Mouse (Mus musculus): ENCODE data around the gene Flot1.

Gene Flot1

DNA sequence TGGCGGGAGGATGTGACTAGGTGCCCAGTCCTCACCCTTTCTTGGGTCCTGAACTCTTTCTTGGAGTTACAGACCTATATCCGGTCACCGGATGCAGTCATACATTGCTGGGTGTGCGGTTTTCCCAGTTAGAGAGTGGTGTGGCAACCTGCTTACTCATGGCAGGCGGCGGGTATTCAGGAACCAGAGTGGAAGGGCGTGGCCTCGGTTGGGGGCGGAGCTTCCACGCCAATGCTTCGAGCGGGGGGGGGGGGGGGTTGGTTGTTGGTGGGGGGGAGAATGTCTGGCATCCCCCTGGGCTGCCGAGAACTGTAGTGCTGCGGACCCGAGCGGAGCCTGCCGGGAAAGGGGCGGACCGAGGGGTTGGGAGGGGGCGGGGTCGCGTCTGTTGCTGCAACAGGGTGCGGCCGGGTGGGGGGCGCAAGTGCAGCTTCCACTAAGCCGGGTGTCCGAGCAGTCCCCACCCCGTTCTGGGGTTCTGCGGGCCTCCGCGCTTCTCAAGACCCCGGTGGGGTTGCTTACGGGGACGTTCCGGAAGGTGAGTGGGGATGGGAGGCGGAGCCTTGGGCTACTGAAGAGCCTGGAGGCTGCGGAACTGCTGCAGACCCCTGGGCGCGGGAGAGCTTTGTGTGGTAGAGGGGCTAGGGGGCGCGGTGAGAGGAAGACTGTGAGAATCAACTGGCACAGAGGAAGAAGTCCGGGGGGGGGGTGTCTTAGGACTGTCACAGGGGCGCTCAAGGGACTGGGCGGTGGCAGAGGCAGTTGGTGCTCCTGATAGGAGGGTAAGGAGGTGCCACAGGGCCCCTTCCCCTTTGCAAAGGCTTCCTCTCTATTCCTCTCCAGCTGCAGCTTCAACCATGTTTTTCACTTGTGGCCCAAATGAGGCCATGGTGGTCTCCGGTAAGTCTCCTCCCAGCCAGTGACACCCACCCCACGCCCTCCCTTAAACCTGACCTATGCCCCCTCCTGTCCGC, at the start of gene Flot1:
Gene Flot1, plus strand, starts transcription at position 267 of the 974 bp plus-strand sequence.
- DNase-seq (ENCODE audit: low spot score) = peak; percentile 79

DNA sequence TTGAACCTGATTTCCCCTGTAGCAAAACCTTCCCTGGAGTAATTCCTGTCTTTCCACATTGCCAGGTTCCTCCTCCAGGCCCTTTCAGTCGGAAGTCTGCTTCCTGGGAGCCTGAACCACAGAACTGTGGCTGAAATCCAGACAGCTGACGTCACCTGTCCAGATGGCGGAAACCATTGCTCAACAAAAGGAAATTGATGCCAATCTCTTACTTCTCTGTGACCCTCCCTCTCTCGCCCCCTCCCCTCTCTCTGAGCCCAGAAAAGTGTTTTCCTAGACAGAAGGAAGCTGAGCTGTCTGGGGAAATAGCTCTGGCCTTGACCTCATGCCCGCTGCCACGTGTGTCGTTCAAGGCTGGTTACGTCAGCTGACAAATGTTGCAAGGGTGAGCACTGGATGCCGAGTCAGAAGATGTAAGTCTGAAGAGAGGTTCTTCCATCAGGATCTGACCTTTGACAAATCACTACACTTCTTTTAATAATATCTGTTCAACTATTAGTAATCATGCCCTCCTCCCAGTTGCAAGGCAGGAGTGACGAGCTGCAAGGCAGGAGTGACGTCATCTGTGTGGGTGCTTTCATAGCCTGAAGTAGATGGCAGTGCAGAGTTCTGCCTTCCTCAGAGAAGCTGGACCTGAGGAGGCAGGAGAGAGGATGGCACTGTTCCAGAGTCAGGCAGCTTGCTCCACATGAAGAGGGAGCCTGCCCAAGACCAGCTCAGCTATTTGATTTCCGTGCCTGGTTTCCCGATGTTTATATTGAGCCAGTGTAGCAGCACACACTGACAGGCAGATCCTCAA, 46.0 kb upstream of the Flot1 start:
- DNase-seq (ENCODE audit: low spot score) = no peak

DNA sequence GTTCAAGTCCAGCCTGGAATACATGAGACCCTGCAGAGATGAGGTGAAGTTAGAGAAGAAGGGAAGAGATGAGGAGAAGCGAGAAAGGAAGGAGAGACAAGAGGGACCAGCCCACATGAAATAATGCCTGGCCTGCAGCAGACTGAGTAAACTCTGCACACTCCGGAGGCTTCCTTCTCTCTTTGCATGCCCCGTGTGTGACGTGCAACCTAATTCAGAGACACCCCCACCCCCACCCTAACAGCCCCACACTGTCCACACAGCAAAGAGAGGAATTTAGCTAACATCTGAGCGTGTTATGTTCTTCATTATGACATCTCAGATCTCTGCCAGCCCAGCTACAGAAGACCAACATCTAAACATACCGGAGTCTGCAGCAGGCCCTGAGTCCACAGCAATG, 44.1 kb upstream of the Flot1 start:
- DNase-seq (ENCODE audit: low spot score) = no peak

DNA sequence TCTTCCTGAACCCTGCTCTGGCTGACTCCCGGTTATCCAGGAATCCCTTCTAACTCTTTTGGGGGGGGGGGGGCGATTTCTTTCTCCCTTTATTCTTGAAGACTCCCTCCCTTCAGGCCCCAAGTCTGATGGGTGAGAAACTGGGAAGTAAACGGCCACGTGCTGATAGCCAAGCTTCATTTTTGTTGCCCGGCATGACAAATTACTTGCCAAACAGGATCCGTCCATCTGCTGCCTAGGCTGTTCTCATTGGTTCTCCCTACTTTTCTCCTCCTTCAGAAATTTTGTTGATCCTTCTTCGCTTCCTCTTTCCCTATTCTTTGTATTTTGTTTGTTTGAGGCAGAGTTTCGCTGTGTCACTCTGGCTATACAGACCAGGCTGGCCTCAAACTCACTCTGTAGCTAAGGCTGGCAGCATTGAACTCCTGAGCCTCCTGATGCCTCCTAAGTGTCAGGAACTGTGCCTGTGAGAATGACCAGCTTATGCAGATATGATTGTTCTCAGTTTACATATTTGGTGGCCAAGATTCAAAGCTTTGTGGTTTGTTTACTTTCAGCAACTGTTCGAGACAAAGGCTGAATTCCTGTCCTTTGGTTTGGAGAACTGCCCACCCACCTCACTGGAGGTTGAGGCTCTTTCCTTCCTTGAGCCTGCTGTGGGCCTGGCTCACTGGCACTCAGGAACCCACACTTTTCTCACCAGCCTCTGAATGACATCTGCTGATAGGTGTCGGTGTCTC, 43.4 kb upstream of the Flot1 start:
- no peak for DNase-seq (ENCODE audit: low spot score)

DNA sequence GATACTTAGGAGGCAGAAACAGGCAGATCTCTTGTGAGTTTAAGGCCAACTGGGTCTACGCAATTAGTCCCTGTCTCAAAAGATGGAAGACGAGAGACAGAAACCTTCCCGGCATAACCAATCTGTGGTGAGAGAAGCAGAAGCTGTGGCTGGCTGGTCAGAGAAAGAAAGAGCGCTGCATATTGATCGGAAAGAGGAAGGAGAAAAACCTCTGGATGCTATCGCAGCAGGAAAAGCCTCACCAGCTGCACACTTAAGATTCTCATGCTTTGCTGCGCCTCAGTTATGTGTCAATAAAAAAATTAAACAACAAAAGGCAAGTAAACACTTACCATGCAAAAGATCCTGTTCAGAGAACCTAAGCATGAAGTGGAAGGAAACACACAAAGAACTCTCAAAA, 42.7 kb upstream of the Flot1 start:
- no peak for DNase-seq (ENCODE audit: low spot score)

DNA sequence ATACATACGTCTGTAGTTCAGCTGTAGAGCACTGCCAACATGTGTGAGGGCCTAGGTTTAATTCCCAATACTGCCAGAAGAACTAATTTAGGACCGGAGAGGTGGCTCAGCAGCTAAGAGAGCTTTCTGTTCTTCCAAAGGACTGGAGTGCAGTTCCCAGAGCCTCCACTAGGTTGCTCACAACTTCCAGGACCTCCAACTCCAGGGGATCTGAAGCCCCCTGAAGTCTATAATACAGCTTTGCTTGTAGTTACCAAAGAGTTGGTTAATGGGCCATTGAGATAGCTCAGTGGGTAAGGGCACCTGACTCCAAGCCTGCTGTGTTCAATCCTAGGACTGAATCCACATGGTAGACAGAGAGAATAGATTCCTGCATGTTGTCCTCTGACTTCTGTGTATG, 40.6 kb upstream of the Flot1 start:
- DNase-seq (ENCODE audit: low spot score) = no peak

DNA sequence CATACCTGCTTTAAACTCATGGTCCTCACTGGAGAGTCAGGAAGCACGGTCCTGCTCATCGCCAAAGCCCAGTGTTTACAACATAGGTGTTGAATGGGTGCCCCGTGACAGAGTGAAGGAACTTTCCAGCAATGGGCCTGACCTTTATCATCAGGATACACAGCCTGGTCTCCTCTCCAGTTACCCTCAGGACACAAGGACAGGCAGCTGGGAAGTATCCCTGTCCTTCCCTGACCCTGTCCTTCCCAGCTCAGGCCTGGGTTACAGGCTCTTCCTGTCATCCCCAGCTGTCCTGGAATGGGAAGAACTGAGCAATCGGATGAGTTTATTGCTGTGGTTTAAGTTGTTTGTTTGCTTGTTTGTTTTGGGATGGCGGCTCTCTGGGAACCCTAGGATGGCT, 40.1 kb upstream of the Flot1 start:
- DNase-seq (ENCODE audit: low spot score) = no peak

DNA sequence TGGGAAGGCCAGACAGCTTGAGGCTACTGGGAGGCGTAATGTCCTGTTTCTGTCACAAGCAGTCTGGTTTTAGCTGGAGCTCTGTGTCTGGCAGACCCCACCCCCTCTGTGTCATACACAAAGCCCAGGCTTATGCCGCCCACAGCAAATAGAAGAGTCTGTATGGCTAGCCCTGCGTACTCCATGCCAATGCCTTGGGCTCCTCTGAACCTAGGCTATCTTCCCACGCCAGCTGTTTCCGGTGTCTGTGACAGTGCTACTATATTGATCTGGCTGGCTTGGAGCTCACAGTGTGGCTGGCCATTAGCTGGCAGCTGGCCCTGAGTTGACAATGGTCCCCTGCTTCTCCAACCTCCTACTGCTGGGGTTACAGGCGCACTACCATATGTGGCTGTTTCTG, 39.1 kb upstream of the Flot1 start:
- DNase-seq (ENCODE audit: low spot score) = no peak

DNA sequence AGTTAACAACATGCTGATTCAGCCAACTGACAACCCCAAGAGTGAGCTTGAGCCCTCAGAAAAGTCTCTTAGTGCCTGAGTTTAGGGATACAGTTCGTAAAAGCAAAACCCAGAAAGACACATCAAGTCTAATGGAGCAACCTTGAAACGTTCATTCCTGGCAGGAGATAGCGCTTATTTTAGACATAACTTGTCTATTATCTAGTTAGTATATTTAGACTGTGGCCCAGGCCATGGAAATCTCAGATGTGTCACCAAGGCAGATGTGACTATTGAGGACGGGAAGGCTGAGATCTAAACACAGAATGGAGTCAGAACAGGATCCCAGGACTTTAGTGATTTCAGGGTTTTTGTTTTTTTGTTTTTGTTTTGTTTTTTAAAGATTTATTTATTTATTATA, 37.9 kb upstream of the Flot1 start:
- DNase-seq (ENCODE audit: low spot score) = no peak

DNA sequence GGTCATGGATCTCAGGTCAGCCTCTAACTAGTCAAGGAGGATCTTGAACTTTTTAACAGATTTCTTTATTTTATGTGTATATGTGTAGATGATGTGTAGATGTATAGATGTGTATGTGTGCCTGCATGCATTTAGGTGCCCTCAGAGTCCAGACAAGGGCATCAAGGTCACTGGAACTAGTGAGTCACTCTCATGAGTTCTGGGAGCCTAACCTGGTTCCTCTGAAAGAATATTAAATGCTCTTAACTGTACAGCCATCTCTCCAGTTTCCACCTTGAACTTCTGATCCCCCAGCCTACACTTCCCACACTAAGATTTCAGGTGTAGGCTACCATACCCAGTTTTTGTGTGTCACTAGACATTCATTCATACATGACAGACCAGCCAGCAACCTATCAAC, 35.5 kb upstream of the Flot1 start:
- DNase-seq (ENCODE audit: low spot score) = no peak

DNA sequence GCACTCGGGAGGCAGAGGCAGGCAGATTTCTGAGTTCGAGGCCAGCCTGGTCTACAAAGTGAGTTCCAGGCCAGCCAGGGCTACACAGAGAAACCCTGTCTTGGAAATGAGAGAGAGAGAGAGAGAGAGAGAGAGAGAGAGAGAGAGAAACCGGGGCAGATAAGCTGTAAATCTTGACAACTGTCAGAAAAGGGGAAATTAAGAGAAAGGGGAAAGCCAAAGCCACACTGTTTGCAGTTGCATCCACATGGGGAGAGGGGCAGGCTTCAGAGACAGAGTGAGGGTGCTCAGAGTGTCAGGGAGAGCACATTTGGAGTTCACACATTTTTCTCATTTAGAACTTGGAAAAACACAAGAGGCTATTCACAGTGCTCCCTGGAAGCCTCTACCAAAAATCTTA, 35.0 kb upstream of the Flot1 start:
- no peak for DNase-seq (ENCODE audit: low spot score)

DNA sequence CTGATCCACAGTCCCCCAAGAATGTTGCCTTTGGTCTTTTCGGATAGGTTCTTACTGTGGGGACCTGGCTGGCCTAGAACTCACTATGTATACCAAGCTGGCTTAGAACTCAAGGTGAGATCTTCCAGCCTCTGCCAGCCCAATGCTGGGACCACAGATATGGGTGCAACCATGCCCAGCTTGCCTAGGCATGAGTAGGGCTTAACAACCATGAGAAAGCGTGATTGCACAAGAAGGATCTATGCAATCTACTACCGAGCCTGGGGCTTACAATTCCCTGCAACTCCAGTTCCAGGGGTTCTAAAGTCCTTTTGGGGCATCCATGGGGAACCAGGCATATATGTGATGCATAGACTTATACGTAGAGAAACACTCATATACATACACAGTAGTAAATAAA, 32.1 kb upstream of the Flot1 start:
- no peak for DNase-seq (ENCODE audit: low spot score)

DNA sequence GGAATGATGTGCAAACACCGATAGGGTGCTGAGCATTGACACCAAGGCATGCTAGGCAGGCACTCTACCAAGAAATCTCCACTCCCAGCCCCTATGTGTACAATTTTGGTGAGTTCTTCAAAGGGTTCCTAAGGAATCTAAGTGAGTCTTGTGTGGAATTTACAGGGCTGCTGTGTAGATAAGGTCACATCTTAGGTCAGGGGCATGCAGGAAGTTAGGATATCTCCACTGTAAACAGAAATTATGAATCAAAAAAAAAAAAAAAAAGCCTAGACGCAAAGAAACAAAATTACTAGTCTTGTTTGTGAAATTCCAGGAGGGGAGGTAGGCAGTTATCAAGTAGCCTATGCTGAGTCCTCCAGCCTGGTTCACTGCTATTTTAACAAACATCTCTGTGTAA, 30.2 kb upstream of the Flot1 start:
- DNase-seq (ENCODE audit: low spot score) = no peak

DNA sequence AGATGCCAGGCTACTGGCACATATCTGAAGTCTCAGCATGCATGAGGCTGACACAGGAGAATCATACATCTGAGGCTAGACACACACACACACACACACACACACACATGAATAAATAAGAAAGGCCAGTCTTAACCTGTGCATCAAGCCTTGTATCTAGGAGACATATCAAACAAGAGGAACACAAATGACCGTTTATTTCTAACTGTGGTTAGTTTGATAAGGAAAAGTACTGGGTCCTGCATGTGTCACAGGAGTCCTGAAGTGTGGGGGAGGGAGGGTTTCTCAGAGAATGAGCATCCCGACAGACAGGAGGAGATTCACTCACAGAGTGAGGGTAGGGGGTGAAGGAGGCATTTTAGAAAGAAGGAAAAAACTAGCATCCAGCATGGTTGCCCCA, 27.9 kb upstream of the Flot1 start:
- DNase-seq (ENCODE audit: low spot score) = no peak

DNA sequence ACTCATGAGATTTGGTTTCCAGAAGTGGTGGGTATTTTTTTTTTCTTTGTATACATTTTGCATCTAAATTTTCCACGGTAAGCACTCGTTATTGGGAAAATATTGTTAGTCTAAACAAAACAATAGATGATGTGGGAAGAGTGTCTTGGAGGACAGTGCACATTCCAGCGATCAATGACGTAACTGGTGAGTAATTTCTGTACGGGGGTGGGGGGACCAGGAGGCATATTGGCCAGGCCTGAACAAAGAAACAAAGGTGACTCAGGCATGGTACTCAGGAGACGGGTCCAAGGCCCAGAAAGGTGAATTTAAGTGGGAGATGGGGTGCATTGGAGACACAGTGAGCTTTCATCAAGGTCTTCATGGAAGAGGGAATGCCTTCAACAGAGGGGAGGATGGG, 27.4 kb upstream of the Flot1 start:
- no peak for DNase-seq (ENCODE audit: low spot score)

DNA sequence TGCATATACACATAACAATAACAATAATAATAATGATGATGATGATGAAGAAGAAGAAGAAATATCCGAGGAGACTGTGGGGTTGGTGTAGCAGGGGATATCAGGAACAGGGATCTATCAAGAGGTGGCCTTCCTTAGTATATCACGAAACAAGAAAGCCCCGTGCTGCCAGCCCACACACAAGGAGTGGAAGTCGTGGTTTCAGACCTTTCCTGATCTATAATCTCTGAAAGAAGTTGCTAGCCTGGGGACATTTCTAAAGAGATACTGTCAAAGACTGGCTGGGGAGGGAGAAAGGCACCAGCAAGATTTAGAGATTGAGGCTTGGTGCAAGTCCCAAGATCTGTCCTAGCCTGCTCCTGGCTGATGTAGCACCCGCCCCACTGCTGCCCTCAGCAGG, 26.2 kb upstream of the Flot1 start:
- DNase-seq (ENCODE audit: low spot score) = no peak

DNA sequence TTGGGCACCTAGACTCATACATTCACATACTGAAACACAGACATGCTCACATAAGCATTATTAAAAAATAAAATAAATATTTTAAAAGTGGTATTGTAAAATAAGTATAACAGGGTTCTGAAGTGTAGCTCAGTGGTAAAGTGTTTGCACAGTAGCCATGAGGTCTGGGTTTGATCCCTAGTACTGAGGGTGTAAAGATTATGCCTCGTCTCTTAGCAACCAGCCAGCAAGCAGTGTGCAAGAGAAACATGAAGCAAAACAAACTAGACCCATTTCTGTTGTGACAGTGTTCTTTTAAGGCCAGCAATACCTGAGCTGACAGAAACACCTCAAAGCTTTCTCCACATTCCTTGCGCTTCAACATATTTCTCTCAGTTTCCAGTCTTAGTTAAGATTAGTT, 22.1 kb upstream of the Flot1 start:
- no peak for DNase-seq (ENCODE audit: low spot score)

DNA sequence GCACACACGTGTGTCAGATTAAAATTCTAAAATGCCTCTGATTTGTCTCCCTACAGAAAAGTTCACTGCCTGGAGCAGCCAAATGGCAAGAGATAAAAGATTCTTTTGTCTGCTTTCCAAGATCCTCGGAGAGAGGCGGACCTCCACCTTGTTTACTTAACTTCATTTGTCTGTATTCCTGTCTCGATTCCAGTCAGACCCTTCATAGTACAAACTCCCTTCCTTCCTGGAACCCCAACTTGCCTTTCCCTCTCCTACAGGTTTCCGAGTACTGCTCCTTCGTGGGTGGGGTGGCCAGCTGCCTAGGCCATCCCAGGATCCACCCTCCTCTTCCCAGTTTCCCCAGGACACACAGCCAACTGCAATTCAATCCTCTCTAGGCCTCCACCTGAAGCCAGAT, 20.0 kb upstream of the Flot1 start:
- DNase-seq (ENCODE audit: low spot score) = no peak

DNA sequence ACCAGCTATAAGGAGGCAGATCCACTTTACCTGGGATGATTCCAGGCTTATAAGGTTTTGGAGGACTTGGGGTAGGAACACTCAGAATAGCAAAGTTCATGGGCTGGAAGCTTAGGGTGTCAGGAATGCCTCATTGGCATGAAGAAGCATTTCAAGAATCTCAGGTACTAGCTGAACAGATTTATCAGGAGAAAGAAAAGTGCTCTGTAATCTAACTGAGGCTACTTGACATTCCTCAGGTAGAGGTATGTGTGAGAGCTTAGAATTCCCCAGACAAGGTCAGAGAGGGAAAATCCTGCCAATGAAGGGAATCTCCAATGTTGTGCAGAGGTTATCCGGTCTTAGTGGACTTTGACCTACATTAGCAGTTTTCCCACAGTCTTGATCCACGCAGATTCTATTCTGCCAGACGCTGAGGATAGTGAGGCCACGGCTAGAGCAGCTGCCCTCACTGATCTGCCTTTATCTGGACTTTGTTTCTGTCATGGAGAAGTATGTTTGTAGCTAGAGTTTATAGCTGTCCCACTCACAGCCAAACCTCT, 19.1 kb upstream of the Flot1 start:
- DNase-seq (ENCODE audit: low spot score) = no peak

DNA sequence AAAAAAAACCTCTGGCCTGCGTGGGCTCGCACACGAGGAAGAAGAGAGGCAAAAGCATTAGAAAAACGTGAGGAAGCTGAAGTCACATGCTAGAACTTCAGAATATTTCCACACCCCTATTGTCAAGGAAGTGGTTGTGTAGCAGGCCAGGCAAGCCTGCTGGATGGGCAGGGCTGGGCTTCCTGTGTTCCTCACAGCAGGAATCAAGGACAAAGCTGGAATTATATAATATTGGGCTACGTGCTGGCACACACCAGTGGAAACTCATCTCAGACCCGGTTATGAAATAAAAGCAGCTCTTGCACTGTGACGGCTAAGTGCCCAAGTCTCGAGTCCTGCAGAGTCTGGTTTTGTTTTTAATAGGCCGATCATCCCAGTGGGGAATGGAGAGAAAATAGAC, 15.0 kb upstream of the Flot1 start:
- no peak for DNase-seq (ENCODE audit: low spot score)

DNA sequence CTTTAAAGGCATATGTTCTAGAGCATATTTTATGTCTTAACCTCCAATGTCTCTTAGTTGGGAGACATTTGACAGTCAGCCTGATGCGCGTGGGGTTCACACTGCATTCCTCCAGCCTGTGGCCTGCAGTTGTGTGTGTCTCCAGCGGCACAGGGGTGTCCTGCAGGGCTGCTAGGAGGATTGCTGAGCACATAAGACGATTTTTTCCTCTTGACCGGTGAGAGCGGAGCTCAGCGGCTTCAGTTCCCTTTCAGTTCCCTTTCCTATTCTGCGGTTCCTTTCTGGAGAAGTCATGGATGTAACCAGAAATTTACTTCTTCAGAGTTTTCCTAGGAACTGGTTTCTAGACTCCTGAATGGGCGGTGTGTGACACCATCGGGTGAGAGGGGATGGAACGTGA, 13.6 kb upstream of the Flot1 start:
- no peak for DNase-seq (ENCODE audit: low spot score)

DNA sequence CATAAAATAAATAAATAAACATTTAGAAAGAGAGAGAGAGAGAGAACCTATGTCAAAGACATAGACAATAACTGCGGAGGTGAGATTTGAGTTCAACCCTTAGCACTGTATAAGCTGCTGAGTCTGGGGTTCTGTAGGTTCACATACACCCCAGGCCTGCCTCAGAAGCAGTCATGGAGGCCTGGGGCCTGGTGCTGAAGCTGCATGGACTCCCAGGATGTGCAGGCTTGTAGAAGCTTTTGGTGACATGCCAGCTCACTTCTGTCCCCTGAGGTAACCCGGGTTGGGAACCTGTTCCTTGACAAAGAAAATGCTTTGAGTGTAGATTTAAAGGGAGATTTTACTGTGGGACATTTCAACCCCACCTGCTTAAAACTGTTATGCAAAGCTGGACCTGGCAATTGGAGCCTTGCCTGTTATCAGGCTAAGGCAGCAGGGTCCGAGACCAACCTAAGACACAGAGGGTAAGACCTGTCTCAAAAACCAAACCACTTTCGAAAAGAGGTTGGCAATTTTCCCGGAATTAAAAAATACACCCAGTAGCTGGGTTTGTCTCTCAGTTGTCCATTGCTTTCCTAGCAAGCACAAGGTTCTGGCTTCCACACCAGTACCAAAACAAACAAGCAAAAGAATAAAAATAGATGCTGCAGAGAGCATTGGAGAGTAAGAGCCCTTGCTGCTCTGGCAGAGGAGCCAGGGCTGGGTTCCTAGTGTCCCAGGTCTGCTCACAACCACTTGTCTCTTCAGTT, 12.0 kb upstream of the Flot1 start:
- no peak for DNase-seq (ENCODE audit: low spot score)
